Mouse (Mus musculus) olfactory bulb, adult 2 months (tissue): ENCODE data around the gene Pbxip1.

ENCODE experiments used
- CTCF ChIP-seq: fragments of 200-500 bp; IDR thresholded peaks from 2 replicates; pipeline ENCODE4 v1.5.1; 2012; ENCODE audit warnings: low read depth, mild to moderate bottlenecking, low read length, moderate library complexity; ENCODE audit not compliant: insufficient read depth
- POLR2A ChIP-seq: fragments of 200-500 bp; IDR thresholded peaks from 2 replicates; pipeline ENCODE4 v1.6.1; 2012; ENCODE audit warnings: mild to moderate bottlenecking, low read depth, low read length, moderate library complexity; ENCODE audit not compliant: insufficient read depth

DNA sequence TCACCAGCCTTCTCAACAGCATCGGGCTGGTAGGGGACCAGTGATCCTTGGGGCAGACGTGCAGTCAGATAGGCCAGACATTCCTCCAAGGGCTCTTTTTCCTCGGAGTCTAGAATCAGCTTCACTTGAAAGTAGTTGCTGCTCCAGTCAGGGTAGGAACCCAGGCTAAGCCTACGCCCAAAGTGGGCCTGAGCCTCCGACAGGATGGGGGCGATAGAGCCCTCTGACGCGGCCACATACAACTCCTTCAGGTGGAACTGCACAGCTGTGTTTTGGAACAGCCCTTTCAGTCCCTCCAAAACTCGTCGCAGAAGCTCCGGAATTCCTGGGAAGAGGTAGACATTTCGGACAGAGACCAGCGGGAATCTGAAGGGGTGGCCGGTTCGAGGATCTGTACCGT is 28.1 kb upstream of the Pbxip1 start:
- no peak for TF ChIP-seq CTCF
- no peak for TF ChIP-seq POLR2A
